In genomic region chr3:152396278-152396987, GRCm38 (mm10) we compare ENCODE assay signal across 8 mouse cellular contexts. TPM values are rescaled to one million over a fixed set of nuclear protein-coding genes. Genes with fewer than 3 reads are reported as not detected.
DNase-seq lines count a peak whose midpoint lies in the region; ATAC-seq lines count a peak whose summit lies in the region.

No protein-coding gene starts in this region.

- no peaks in the 10 kb centered on the region for H3K27me3 ChIP-seq in embryonic facial prominence, embryonic 14.5 days (replicated peaks; ENCODE audit: control insufficient read depth, insufficient read depth, low read length)
- H3K27me3 ChIP-seq in kidney, embryonic 14.5 days (ENCODE audit: control insufficient read depth, insufficient read depth, low read length), result no peaks in the 10 kb centered on the region
- H3K27me3 ChIP-seq in limb, embryonic 15.5 days, result no peaks in the 10 kb centered on the region

- peak overlapping the region; percentile 99 for H3K27ac ChIP-seq in embryonic facial prominence, embryonic 14.5 days (replicated peaks; ENCODE audit: low read depth, low read length)
- peak overlapping the region; percentile 99 for H3K27ac ChIP-seq in kidney, embryonic 14.5 days (ENCODE audit: low read depth, low read length)
- peak overlapping the region; percentile 100 for H3K27ac ChIP-seq in limb, embryonic 15.5 days

- WGBS in embryonic facial prominence, embryonic 14.5 days, result 0% methylated on average over 13 of the region's 102 CpGs
- WGBS in kidney, embryonic 14.5 days, result under 1% methylated on average over 83 of the region's 102 CpGs
- WGBS in limb, embryonic 15.5 days, result under 1% methylated on average over 72 of the region's 102 CpGs

- peak overlapping the region; percentile 70 for H3K4me3 ChIP-seq in embryonic facial prominence, embryonic 14.5 days (ENCODE audit: low read depth, low read length)
- H3K4me3 ChIP-seq in kidney, embryonic 14.5 days (ENCODE audit: low read length), result peak overlapping the region; percentile 82
- peak overlapping the region; percentile 79 for H3K4me3 ChIP-seq in limb, embryonic 15.5 days

- peak; percentile 90 for DNase-seq in 3T3-L1 (ENCODE audit: low read depth, low spot score)
- DNase-seq in adrenal gland, postnatal 4 days (ENCODE audit: low spot score in 2 of 2), result peak; percentile 93 to 95
- peak; percentile 96 for DNase-seq in embryonic facial prominence, embryonic 14.5 days (ENCODE audit: low spot score)
- DNase-seq in heart, adult 9 months (ENCODE audit: low spot score in 2 of 2), result peak; percentile 95 to 97
- DNase-seq in monocyte, adult 2 months (ENCODE audit: low read depth in 1 of 2, low spot score in 2 of 2), result peak; percentile 92 to 98
- DNase-seq in spleen, postnatal 36 days (ENCODE audit: low spot score in 2 of 2), result peak; percentile 97

- ATAC-seq in embryonic facial prominence, embryonic 14.5 days (ENCODE audit: low read depth), result peak; percentile 87
- peak; percentile 92 for ATAC-seq in kidney, embryonic 14.5 days (ENCODE audit: low FRiP score, low TSS enrichment)
- ATAC-seq in limb, embryonic 15.5 days (ENCODE audit: insufficient number of reproducible peaks, low FRiP score, low TSS enrichment, low read depth), result peak; percentile 87

- H3K36me3 ChIP-seq in embryonic facial prominence, embryonic 14.5 days (ENCODE audit: control insufficient read depth, insufficient read depth, low read length), result peaks cover 7% of the 10 kb centered on the region; the same call in 1 of the 2 replicates
- peaks cover 14% of the 10 kb centered on the region; the same call in 1 of the 2 replicates for H3K36me3 ChIP-seq in kidney, embryonic 14.5 days (ENCODE audit: control insufficient read depth, insufficient read depth, low read length)
- H3K36me3 ChIP-seq in limb, embryonic 15.5 days, result peaks cover 7% of the 10 kb centered on the region; the same call in 1 of the 2 replicates

- H3K9ac ChIP-seq in embryonic facial prominence, embryonic 14.5 days (ENCODE audit: low read depth, low read length), result peak overlapping the region; percentile 87
- H3K9ac ChIP-seq in kidney, embryonic 14.5 days (ENCODE audit: low read depth, low read length), result peak overlapping the region; percentile 95
- H3K9ac ChIP-seq in limb, embryonic 15.5 days, result peak overlapping the region; percentile 91

- no peaks in the 10 kb centered on the region for H3K9me3 ChIP-seq in embryonic facial prominence, embryonic 14.5 days (ENCODE audit: control insufficient read depth, low read length)
- no peaks in the 10 kb centered on the region for H3K9me3 ChIP-seq in kidney, embryonic 14.5 days (ENCODE audit: control insufficient read depth, low read length)
- no peaks in the 10 kb centered on the region for H3K9me3 ChIP-seq in limb, embryonic 15.5 days

- H3K4me2 ChIP-seq in embryonic facial prominence, embryonic 14.5 days (ENCODE audit: low read depth, low read length), result peak overlapping the region; percentile 82
- peak overlapping the region; percentile 78 for H3K4me2 ChIP-seq in kidney, embryonic 14.5 days (replicated peaks; ENCODE audit: low read depth, low read length)
- H3K4me2 ChIP-seq in limb, embryonic 15.5 days, result peak overlapping the region; percentile 53

- H3K4me1 ChIP-seq in embryonic facial prominence, embryonic 14.5 days (ENCODE audit: control insufficient read depth, insufficient read depth, low read length), result peaks cover 16% of the 10 kb centered on the region
- peaks cover 32% of the 10 kb centered on the region for H3K4me1 ChIP-seq in kidney, embryonic 14.5 days (ENCODE audit: control insufficient read depth, insufficient read depth, low read length)
- H3K4me1 ChIP-seq in limb, embryonic 15.5 days, result peaks cover 21% of the 10 kb centered on the region

RNA-seq across cellular contexts. Expression of gene Zzz3, which starts 1.2 kb away (rescaled TPM):
- total RNA-seq in adrenal gland, postnatal 4 days (2021), result 10 to 100 TPM; 46.7 to 47.9 TPM
- polyA plus RNA-seq in embryonic facial prominence, embryonic 14.5 days (2014; fragmentation: Nextera tagmentation; extraction: Ambion mirVana), result 48.3 and 55.7 TPM in 2 replicates
- 37.4 and 70.8 TPM in 2 replicates for polyA plus RNA-seq in kidney, embryonic 14.5 days (2014; fragmentation: Nextera tagmentation; extraction: Ambion mirVana)
- 40.6 and 41.4 TPM in 2 replicates for polyA plus RNA-seq in limb, embryonic 15.5 days (2015; fragmentation: Nextera tagmentation; extraction: Ambion mirVana)

RNA-seq across cellular contexts. Expression of gene Usp33, which starts 50.2 kb away (rescaled TPM):
- total RNA-seq in adrenal gland, postnatal 4 days (2021), result 10 to 100 TPM; 91.9 to 92.1 TPM
- polyA plus RNA-seq in embryonic facial prominence, embryonic 14.5 days (2014; fragmentation: Nextera tagmentation; extraction: Ambion mirVana), result 46.2 and 46.8 TPM in 2 replicates
- polyA plus RNA-seq in kidney, embryonic 14.5 days (2014; fragmentation: Nextera tagmentation; extraction: Ambion mirVana), result 18.8 and 44.4 TPM in 2 replicates
- polyA plus RNA-seq in limb, embryonic 15.5 days (2015; fragmentation: Nextera tagmentation; extraction: Ambion mirVana), result 44.9 and 45.2 TPM in 2 replicates

RNA-seq across cellular contexts. Expression of gene Miga1, which starts 56.2 kb away (rescaled TPM):
- 10 to 100 TPM; 20.6 to 22.9 TPM for total RNA-seq in adrenal gland, postnatal 4 days (2021)
- 17.3 and 18.5 TPM in 2 replicates for polyA plus RNA-seq in embryonic facial prominence, embryonic 14.5 days (2014; fragmentation: Nextera tagmentation; extraction: Ambion mirVana)
- polyA plus RNA-seq in kidney, embryonic 14.5 days (2014; fragmentation: Nextera tagmentation; extraction: Ambion mirVana), result 14.0 and 23.7 TPM in 2 replicates
- 13.3 and 16.2 TPM in 2 replicates for polyA plus RNA-seq in limb, embryonic 15.5 days (2015; fragmentation: Nextera tagmentation; extraction: Ambion mirVana)

Comparison
In these comparisons a context has a peak if more than half of its experiments do, and no peak if none do; other contexts are left out.
1. Peak in every context shown above with its lines: DNase-seq, ATAC-seq, H3K4me3 ChIP-seq and H3K27ac ChIP-seq.